Mouse (Mus musculus) G1E (cell line): ENCODE results near the gene Pkd2l1.

Source experiments
- CTCF ChIP-seq: IDR thresholded peaks from 2 replicates; pipeline ENCODE4 v1.5.1; 2012; ENCODE audit warnings: low read depth, low read length, inconsistent platforms, mixed read lengths
- GATA1 ChIP-seq: IDR thresholded peaks from 2 replicates; pipeline ENCODE4 v1.6.1; 2012; ENCODE audit warnings: borderline replicate concordance, low read length, inconsistent platforms, mixed read lengths
- GATA2 ChIP-seq: IDR thresholded peaks from 2 replicates; pipeline ENCODE4 v1.6.1; 2012; ENCODE audit warnings: low read depth, low read length, inconsistent platforms, borderline replicate concordance
- POLR2AphosphoS5 ChIP-seq: IDR thresholded peaks from 2 replicates; pipeline ENCODE4 v1.6.1; 2012; ENCODE audit warnings: low read depth, low read length, inconsistent platforms; ENCODE audit not compliant: insufficient replicate concordance
- TAL1 ChIP-seq: conservative IDR thresholded peaks from 2 replicates; pipeline ENCODE4 v1.6.1; 2012; ENCODE audit warnings: low read depth, low read length, inconsistent platforms, mixed read lengths

GRCm38 (mm10) chr19:44117793-44118192 lies 74.4 kb downstream of the Pkd2l1 start:
- TF ChIP-seq CTCF, result no peak
- no peak for TF ChIP-seq POLR2AphosphoS5
- TF ChIP-seq GATA1, result no peak
- TF ChIP-seq GATA2, result no peak
- TF ChIP-seq TAL1, result no peak
